Mouse (Mus musculus) midbrain, embryonic 14.5 days (tissue): ENCODE measurements around the gene Fgd3. TPM values are rescaled to one million over a fixed set of nuclear protein-coding genes. Genes with fewer than 3 reads are reported as not detected.
A peak's percentile ranks its signal among the peaks of the same experiment; 100 is the strongest.

Experiments
- ATAC-seq: fragments of 200-750 bp; cut with Nextera tagmentation; 2 replicates; pipeline ENCODE4 v1.8.0; 2017; ENCODE audit warnings: moderate number of reproducible peaks, moderate library complexity; ENCODE audit not compliant: low FRiP score, low TSS enrichment
- DNase-seq: peaks from one replicate; pipeline ENCODE4 v3.0.0-alpha.2; 2015
- H3K27ac ChIP-seq: fragments of 300-500 bp; sonication (generic); replicated peaks from 2 replicates; pipeline ENCODE4 v1.5.1; 2014; ENCODE audit warnings: mild to moderate bottlenecking, low read depth, low read length, moderate library complexity
- H3K27me3 ChIP-seq: fragments of 300-500 bp; sonication (generic); 2 replicates; pipeline ENCODE4 v1.6.1; 2014; ENCODE audit warnings: low read length, control low read depth, mixed read lengths; ENCODE audit not compliant: control insufficient read depth, insufficient read depth
- H3K36me3 ChIP-seq: fragments of 300-500 bp; sonication (generic); 2 replicates; pipeline ENCODE4 v1.6.1; 2014; ENCODE audit warnings: low read length, control low read depth; ENCODE audit not compliant: control insufficient read depth, insufficient read depth
- H3K4me1 ChIP-seq: fragments of 300-500 bp; sonication (generic); 2 replicates; pipeline ENCODE4 v1.6.1; 2014; ENCODE audit warnings: mild to moderate bottlenecking, antibody characterized with exemption, low read length, control low read depth; ENCODE audit not compliant: control insufficient read depth, insufficient read depth
- H3K4me2 ChIP-seq: fragments of 300-500 bp; sonication (generic); 2 replicates; pipeline ENCODE4 v1.6.1; 2014; ENCODE audit warnings: mild to moderate bottlenecking, low read length, moderate library complexity
- H3K4me3 ChIP-seq: fragments of 300-500 bp; sonication (generic); replicated peaks from 2 replicates; pipeline ENCODE4 v1.5.1; 2014; ENCODE audit warnings: low read depth, low read length
- H3K9ac ChIP-seq: fragments of 300-500 bp; sonication (generic); replicated peaks from 2 replicates; pipeline ENCODE4 v1.6.1; 2014; ENCODE audit warnings: mild to moderate bottlenecking, low read length, moderate library complexity
- H3K9me3 ChIP-seq: fragments of 300-500 bp; sonication (generic); 2 replicates; pipeline ENCODE4 v1.6.1; 2016; ENCODE audit warnings: low read length, control low read depth, mixed read lengths; ENCODE audit not compliant: control insufficient read depth
- whole genome bisulfite sequencing: fragments of 180-500 bp; shearing (Covaris S2); extraction: QIAGEN DNeasy Blood & Tissue Kit; methylation state at CpG from one replicate; pipeline ENCODE4 v1.1.7; 2014; 5-methylcytosine and 5-hydroxymethylcytosine counted together
- polyA plus RNA-seq: library from polyadenylated mRNA; unstranded; fragments of >200 nt; fragmentation: Nextera tagmentation; extraction: Ambion mirVana; gene quantifications from 2 replicates; pipeline ENCODE4 v1.2.1, GENCODE M21; 2014

Gene Fgd3
- 1.8 and 2.0 TPM in 2 replicates for polyA plus RNA-seq

DNA sequence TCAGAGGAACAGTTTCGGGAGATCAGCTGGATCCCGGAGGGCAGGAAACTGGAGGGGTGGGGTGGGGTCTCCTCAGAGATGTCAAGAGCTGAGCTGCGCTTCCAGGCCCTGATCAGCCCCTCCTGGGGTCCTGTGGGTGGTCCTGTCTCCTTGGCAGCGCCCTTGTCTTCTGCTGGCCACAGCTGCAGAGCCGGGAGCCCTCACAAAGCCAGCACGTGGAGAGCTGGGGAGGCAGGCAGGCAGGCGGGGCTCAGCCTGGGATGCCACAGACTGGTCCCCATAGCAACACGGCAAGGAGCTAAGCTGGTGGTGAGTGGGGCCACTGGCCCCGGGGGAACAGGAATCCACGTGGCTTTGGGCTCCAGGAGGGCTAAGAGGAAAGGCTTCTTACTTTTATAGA is at the start of gene Fgd3:
TSS of gene Fgd3 (minus strand) at position 272 of the 400 bp plus-strand sequence.
- H3K4me1 ChIP-seq = peaks cover 30% of the 10 kb centered on the region
- peak within 1 kb of the TSS; percentile 44 for H3K9ac ChIP-seq
- peak within 1 kb of the TSS; percentile 64 for H3K4me2 ChIP-seq
- WGBS = 0% methylated on average over 10 of the region's 10 CpGs
- DNase-seq (peak; percentile 88), ATAC-seq (peak; percentile 93)
- peaks cover 41% of the 10 kb centered on the region for H3K27me3 ChIP-seq
- no peaks in the 10 kb centered on the region for H3K9me3 ChIP-seq
- H3K27ac ChIP-seq = peak within 1 kb of the TSS; percentile 38; the same call in 1 of the 2 replicates
- H3K4me3 ChIP-seq = peak within 1 kb of the TSS; percentile 36
- H3K36me3 ChIP-seq = no peaks in the 10 kb centered on the region

DNA sequence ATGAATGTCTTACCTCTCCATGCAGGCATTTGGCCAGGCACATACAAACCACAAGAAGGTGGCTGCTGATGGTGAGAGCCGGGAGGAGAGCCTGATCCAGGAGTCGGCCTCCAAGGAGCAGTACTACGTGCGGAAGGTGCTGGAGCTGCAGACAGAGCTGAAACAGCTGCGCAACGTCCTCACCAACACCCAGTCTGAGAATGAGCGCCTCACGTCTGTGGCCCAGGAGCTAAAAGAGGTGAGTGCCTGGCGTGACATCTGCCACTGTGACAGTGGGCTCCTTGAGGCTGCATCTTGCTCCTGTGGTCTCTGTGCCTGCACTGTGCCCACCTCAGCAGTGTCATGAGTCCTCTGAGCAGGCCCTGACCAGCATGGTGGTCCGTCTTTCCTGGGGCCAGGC is 49.3 kb upstream of the Fgd3 start:
- Histone ChIP-seq H3K9me3 (no peaks in the 10 kb centered on the region), H3K4me1 (0 out of 2 replicates have a peak, but pooled peaks cover 9% of the 10 kb centered on the region), H3K27ac (no peak overlapping the region), H3K36me3 (peaks cover 30% of the 10 kb centered on the region), H3K4me3 (no peak overlapping the region), H3K9ac (no peak overlapping the region), H3K27me3 (no peaks in the 10 kb centered on the region), H3K4me2 (no peak overlapping the region)
- DNase-seq (no peak), ATAC-seq (no peak)
- WGBS = 95% methylated on average over 10 of the region's 10 CpGs

DNA sequence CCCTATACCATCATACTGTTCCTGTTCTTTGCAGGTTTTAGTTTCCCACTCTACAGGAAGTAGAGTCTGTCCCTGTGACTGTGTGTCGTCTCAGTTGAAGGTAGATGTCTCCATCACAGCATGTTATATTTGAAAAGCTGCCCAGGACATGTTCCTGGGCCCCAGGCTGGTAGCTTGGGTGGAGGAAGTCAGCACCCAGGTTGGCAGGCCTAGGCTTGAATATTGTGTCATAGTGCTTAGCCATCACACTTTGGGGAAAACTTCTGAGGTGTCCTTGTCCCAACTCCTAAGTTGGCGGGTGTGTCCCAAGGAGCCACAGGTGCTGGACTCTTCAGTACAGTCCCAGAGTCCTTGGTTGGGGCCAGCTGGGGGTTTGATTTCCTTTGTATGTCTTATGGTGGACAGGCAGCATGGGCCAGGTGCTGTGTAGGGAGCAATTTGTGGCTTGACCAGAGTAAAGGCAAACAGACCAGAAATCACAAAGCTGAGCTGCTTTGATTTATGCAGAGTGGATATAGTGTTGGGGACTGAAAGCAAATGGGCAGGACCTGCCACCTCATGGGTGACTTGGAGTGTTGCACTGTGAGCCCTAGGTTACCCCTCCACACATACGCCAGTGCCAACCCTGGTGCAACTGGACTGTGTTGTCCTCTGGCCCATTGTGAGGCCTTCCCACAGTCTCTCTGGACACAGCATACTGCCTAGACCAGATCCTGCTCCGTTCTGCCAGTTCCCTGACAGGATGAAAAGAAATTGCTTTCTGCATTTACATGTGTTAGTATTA is 47.7 kb upstream of the Fgd3 start:
- no peak for ATAC-seq

DNA sequence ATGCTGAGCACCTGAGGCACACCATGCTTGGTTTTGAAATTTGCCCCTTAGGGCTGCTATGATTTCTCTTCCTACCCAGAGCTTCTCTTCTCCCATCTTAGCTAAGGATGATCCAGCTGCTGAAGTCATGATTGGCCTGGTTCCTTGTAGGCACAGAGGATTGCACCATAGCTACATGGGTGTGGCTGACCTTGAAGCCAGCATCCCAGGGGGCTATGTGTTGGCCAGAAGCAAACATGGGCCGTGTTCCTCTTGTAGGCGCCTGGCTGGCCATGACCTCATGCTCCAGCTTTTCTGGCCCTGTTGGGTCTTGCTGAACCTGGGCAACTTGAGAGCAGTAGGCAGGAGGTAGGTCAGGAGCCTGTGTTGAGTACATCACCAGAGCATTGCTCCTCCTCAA is 44.6 kb upstream of the Fgd3 start:
- Histone ChIP-seq H3K36me3 (peaks cover 8% of the 10 kb centered on the region), H3K27me3 (no peaks in the 10 kb centered on the region), H3K9ac (no peak overlapping the region), H3K4me2 (no peak overlapping the region), H3K4me1 (peaks cover 19% of the 10 kb centered on the region), H3K4me3 (no peak overlapping the region), H3K9me3 (no peaks in the 10 kb centered on the region), H3K27ac (no peak overlapping the region)
- no peak for DNase-seq
- WGBS = 95% methylated on average over 2 of the region's 2 CpGs
- ATAC-seq = no peak

More for the DNA sequence above, 47.7 kb upstream of the Fgd3 start:
- H3K27me3 ChIP-seq = no peaks in the 10 kb centered on the region
- H3K9me3 ChIP-seq = no peaks in the 10 kb centered on the region
- H3K4me1 ChIP-seq = peaks cover 12% of the 10 kb centered on the region
- no peak overlapping the region for H3K9ac ChIP-seq
- peaks cover 30% of the 10 kb centered on the region for H3K36me3 ChIP-seq
- H3K27ac ChIP-seq = no peak overlapping the region
- no peak overlapping the region for H3K4me3 ChIP-seq
- WGBS = 85% methylated on average over 4 of the region's 4 CpGs
- DNase-seq = no peak
- H3K4me2 ChIP-seq = no peak overlapping the region

DNA sequence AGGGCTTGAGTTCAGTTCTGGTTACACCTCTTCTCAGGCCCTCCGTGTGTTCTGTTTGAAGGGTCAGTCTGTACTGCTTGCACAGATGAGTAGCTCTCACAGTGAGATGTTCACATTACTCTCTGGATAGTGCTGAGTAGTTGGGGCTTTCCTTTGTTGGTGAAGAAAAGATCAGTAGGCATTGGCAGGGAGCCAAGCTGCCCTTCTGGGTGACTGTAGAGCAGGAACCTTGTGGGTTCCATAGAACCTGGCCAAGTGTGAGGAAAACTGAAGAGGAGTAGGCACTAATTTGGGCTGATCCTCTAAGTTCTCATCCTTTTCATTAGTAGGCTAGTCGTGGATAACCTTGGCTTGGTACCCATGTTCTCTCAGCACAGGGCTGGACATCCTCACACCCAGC is 42.7 kb upstream of the Fgd3 start:
- no peak overlapping the region for H3K4me3 ChIP-seq
- ATAC-seq (no peak), DNase-seq (no peak)
- no peaks in the 10 kb centered on the region for H3K9me3 ChIP-seq
- H3K4me2 ChIP-seq = no peak overlapping the region
- H3K4me1 ChIP-seq = peaks cover 19% of the 10 kb centered on the region
- H3K27ac ChIP-seq = no peak overlapping the region
- H3K9ac ChIP-seq = no peak overlapping the region
- 81% methylated on average over 2 of the region's 2 CpGs for WGBS
- H3K36me3 ChIP-seq = no peaks in the 10 kb centered on the region
- H3K27me3 ChIP-seq = no peaks in the 10 kb centered on the region

DNA sequence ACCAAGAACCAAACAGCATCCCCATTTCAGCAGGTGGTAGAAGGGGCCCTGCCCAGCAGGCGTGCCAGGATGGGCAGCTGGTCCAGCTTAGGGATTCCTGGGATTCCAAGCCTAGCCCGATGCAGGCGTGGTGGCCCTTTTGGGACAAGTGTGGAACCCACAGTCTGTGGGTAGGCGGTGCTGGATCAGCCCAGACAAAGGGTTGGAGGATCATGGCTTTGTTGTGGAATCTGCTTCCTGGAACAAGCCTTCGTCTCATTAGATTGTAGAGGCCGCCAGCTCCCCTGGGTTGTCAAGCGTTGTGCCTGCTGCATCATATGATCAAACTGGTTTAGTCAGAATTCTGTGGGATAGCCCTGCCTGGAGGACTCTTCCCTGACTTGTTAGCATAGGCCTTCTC is 42.3 kb upstream of the Fgd3 start:
- H3K9me3 ChIP-seq = no peaks in the 10 kb centered on the region
- no peak overlapping the region for H3K4me2 ChIP-seq
- no peak overlapping the region for H3K9ac ChIP-seq
- no peak overlapping the region for H3K27ac ChIP-seq
- ATAC-seq = no peak
- H3K27me3 ChIP-seq = no peaks in the 10 kb centered on the region
- WGBS = 59% methylated on average over 7 of the region's 7 CpGs
- no peak for DNase-seq
- no peaks in the 10 kb centered on the region for H3K36me3 ChIP-seq
- H3K4me1 ChIP-seq = peaks cover 19% of the 10 kb centered on the region
- no peak overlapping the region for H3K4me3 ChIP-seq

DNA sequence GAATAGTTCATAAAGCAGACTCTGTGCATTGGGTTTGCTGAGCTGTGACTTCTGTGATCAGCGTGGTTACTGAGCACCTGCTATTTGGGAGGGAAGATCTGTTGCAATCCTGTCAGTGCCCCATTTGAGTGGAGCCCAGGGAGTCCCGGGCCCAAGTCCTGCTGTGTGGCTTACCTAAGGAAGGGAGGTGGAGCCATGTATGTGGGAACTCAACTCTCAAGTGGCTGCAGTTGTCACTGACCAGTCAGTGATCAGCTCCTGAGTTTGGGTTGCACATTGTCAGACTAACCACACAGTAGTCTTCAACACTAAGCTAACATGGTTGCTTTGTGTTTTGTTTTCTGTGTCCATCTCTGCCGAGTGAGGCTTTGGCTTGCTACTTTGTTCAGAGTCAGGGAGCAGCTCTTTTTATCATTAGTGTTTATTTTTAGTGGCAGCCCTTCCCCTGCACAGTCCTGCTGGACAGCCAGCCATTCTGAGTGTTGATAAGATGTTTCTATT is 40.8 kb upstream of the Fgd3 start:
- ATAC-seq (no peak), DNase-seq (no peak)
- H3K4me1 ChIP-seq = peaks cover 11% of the 10 kb centered on the region
- H3K4me2 ChIP-seq = no peak overlapping the region
- H3K9me3 ChIP-seq = no peaks in the 10 kb centered on the region
- H3K27me3 ChIP-seq = no peaks in the 10 kb centered on the region
- no peak overlapping the region for H3K27ac ChIP-seq
- no peak overlapping the region for H3K4me3 ChIP-seq
- no peak overlapping the region for H3K9ac ChIP-seq
- H3K36me3 ChIP-seq = peaks cover 4% of the 10 kb centered on the region; the same call in 1 of the 2 replicates
- 31% methylated on average over 3 of the region's 3 CpGs for WGBS

DNA sequence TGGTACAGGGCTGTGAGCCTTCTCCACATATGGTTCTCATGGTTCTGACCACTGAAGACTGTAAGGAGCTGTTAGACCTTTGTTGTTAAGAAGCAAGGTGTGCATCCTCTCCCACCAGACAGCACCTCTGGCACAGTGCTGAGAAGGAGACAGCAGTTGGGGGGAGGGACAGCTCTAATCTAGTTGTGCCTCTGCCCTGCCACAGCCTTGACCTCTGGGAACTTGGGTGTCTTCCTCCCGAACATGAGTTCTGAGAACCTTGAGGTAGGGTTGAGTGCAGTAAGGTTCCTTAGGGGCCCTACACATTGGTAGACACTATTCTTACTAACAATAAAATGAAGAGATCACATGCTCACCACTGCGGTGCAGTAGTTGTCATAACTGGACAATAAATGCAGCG is 38.1 kb upstream of the Fgd3 start:
- H3K4me1 ChIP-seq = peaks cover 12% of the 10 kb centered on the region
- no peak overlapping the region for H3K4me2 ChIP-seq
- WGBS = 97% methylated on average over 3 of the region's 3 CpGs
- no peak overlapping the region for H3K27ac ChIP-seq
- no peaks in the 10 kb centered on the region for H3K27me3 ChIP-seq
- ATAC-seq = no peak
- H3K36me3 ChIP-seq = peaks cover 4% of the 10 kb centered on the region; the same call in 1 of the 2 replicates
- no peak overlapping the region for H3K9ac ChIP-seq
- no peak for DNase-seq
- H3K4me3 ChIP-seq = no peak overlapping the region
- no peaks in the 10 kb centered on the region for H3K9me3 ChIP-seq
